Mouse (Mus musculus): ENCODE measurements around the gene Cmpk2. TPM values are rescaled to one million over a fixed set of nuclear protein-coding genes. Genes with fewer than 3 reads are reported as not detected.
A peak's percentile ranks its signal among the peaks of the same experiment; 100 is the strongest.

Cmpk2 gene
- polyA plus RNA-seq, 1 experiment: 14.0 TPM

DNA sequence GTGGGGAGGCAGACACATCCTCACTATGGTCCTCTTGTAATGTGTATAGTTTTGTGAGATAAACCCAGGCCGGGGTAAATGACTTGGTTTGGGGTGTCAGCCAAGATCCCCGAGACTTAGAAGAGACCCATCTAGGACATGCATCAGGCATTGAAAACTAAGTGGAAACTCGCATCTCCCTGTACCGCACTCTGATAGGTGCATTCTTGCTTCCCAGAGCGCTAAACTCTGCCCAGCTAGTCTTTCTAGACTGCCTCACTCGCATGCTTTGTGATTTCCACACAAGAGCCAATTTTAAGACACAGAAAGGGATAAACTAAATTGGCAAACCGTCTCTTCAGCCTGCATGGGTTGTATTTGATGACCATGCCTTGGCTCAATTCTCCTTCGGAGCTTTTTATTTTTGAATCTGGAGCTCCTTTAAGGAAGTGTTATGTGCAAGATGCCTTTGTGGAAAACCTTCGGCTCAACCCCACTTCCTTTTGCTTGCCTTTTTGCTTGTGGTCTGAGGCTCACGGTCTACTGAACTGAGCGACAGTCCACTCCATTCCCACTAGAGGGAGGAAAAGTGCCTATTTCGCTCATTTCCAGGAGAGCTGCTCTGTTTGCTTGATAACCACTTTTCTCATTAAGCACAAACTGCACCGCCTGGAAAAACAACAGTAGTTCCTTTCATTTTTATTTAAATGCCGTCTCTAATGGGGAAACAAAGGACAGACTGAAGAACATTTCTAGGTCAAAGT, 19.0 kb downstream of the Cmpk2 start:
- 39% methylated on average over 14 of the region's 14 CpGs for WGBS
- H3K4me1 ChIP-seq (ENCODE audit: control insufficient read depth, insufficient read depth, low read length): no peaks in the 10 kb centered on the region
- TF ChIP-seq CTCF (IDR thresholded peaks at IDR 0.05; ENCODE audit: borderline replicate concordance, insufficient read depth, low read depth, low read length) (peak; percentile 36; the same call in 1 of the 2 replicates), POLR2A (IDR thresholded peaks at IDR 0.05; ENCODE audit: borderline replicate concordance, insufficient read depth, low read length) (no peak)
- H3K4me3 ChIP-seq (replicated peaks; ENCODE audit: insufficient read depth, low read depth, low read length): no peak overlapping the region
- peak in 1 of 2 experiments; percentile 24 for DNase-seq
- H3K27ac ChIP-seq (ENCODE audit: insufficient read depth, low read length): no peak overlapping the region
- H3K27me3 ChIP-seq (ENCODE audit: control insufficient read depth, insufficient read depth, low read length): no peaks in the 10 kb centered on the region

DNA sequence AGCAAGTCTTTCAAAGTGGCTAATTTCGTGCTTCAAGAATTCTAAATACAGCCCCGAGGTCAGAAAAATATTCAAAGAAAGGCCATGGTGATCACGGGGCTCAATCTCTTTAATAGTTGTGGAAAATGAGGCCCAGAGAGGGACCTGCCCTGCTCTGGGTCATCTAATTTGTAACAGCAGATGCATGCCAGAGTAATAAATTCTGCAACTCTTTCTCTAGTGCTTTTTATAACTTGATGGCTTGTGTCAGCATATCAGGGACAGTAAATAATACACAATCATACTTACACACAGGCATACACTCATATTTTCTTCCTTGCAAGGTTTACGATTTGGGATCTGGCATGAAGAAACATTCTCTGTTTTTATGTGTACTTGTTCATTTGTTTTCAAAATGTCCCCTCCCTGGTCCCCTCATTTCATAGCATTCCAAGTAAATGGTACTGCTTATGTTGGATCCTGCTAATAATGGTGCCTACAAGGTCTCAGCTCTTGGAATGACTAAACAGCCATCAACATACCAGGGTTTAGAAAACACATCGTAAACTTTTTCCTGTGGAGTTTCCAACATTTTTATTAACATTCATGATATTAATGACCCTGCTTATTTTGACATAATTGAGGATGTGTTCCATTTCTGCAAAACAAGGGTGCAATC, 19.7 kb downstream of the Cmpk2 start:
- TF ChIP-seq CTCF (IDR thresholded peaks at IDR 0.05; ENCODE audit: borderline replicate concordance, insufficient read depth, low read depth, low read length) (no peak), POLR2A (IDR thresholded peaks at IDR 0.05; ENCODE audit: borderline replicate concordance, insufficient read depth, low read length) (no peak)
- 47% methylated on average over 5 of the region's 5 CpGs for WGBS
- no peaks in the 10 kb centered on the region for H3K27me3 ChIP-seq (ENCODE audit: control insufficient read depth, insufficient read depth, low read length)
- H3K4me3 ChIP-seq (replicated peaks; ENCODE audit: insufficient read depth, low read depth, low read length): no peak overlapping the region
- no peak for DNase-seq
- H3K4me1 ChIP-seq (ENCODE audit: control insufficient read depth, insufficient read depth, low read length): no peaks in the 10 kb centered on the region
- no peak overlapping the region for H3K27ac ChIP-seq (ENCODE audit: insufficient read depth, low read length)

DNA sequence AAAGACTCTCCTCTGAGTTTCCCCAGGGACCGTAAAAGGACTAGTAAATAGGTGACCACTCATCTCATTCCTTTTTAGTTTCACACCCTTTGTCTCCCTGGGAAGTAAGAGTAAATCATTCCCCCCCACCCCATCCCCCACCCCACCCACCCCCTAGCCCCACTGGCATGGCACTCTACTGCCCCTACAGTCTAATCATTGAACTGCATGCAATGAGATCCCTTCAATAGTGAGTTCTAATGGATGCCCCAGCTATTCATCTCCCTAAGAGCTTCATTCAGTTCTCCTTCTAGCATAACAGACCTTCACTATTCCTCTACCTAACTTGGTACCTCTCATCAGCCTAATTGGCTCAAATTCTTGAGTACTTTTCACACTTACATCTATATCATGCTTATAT, 20.9 kb downstream of the Cmpk2 start:
- Histone ChIP-seq H3K4me1 (ENCODE audit: control insufficient read depth, insufficient read depth, low read length) (no peaks in the 10 kb centered on the region), H3K27ac (ENCODE audit: insufficient read depth, low read length) (no peak overlapping the region), H3K27me3 (ENCODE audit: control insufficient read depth, insufficient read depth, low read length) (no peaks in the 10 kb centered on the region), H3K4me3 (replicated peaks; ENCODE audit: insufficient read depth, low read depth, low read length) (no peak overlapping the region)
- no peak for TF ChIP-seq POLR2A (IDR thresholded peaks at IDR 0.05; ENCODE audit: borderline replicate concordance, insufficient read depth, low read length)
- no peak for TF ChIP-seq CTCF (IDR thresholded peaks at IDR 0.05; ENCODE audit: borderline replicate concordance, insufficient read depth, low read depth, low read length)
- DNase-seq: no peak
- 100% methylated on average over 1 of the region's 1 CpGs for WGBS

DNA sequence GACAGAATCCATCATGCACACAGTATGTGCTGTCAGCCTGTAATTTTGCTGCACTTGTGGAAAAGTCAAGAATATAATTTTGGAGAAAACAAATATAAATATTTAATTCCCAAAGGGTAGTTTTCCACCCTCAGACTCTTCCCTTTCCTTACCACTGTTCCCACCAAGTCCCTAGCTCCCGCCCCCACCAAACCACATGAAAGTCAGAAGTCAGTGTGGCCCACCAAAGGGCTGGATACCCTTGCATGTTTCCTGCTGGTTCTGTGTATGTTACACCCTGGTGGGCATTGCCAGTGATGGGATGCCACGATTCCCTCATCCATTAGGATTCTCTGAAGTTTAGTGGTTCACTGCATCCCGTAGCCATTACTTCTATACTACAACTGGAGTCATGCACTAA, 32.0 kb downstream of the Cmpk2 start:
- Histone ChIP-seq H3K27ac (ENCODE audit: insufficient read depth, low read length) (no peak overlapping the region), H3K27me3 (ENCODE audit: control insufficient read depth, insufficient read depth, low read length) (no peaks in the 10 kb centered on the region), H3K4me1 (ENCODE audit: control insufficient read depth, insufficient read depth, low read length) (no peaks in the 10 kb centered on the region), H3K4me3 (replicated peaks; ENCODE audit: insufficient read depth, low read depth, low read length) (no peak overlapping the region)
- no peak for DNase-seq
- TF ChIP-seq POLR2A (IDR thresholded peaks at IDR 0.05; ENCODE audit: borderline replicate concordance, insufficient read depth, low read length) (no peak), CTCF (IDR thresholded peaks at IDR 0.05; ENCODE audit: borderline replicate concordance, insufficient read depth, low read depth, low read length) (no peak)
- 88% methylated on average over 3 of the region's 3 CpGs for WGBS

DNA sequence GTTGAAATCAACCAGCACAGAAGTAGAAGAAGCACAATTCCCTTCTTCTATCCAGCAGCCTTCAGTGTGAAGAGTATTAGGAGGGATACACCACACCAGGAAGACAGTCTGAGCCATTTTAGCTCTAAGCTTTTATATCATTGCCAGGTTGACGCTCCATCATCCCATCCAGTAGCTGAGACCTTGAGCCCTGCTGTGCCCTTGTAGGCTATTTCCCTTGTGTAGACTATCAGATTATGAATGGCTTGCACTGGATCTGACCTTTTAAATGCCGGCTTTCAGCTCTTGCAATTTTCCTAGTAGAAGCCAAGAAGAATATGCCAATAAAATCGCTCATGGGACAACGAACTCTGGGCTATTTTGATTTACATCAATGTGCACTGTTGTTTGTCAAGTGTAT, 42.0 kb downstream of the Cmpk2 start:
- no peaks in the 10 kb centered on the region for H3K27me3 ChIP-seq (ENCODE audit: control insufficient read depth, insufficient read depth, low read length)
- H3K4me1 ChIP-seq (ENCODE audit: control insufficient read depth, insufficient read depth, low read length): no peaks in the 10 kb centered on the region
- TF ChIP-seq CTCF (IDR thresholded peaks at IDR 0.05; ENCODE audit: borderline replicate concordance, insufficient read depth, low read depth, low read length): no peak
- no peak for TF ChIP-seq POLR2A (IDR thresholded peaks at IDR 0.05; ENCODE audit: borderline replicate concordance, insufficient read depth, low read length)
- no peak overlapping the region for H3K27ac ChIP-seq (ENCODE audit: insufficient read depth, low read length)
- 90% methylated on average over 4 of the region's 4 CpGs for WGBS
- DNase-seq: no peak
- no peak overlapping the region for H3K4me3 ChIP-seq (replicated peaks; ENCODE audit: insufficient read depth, low read depth, low read length)

DNA sequence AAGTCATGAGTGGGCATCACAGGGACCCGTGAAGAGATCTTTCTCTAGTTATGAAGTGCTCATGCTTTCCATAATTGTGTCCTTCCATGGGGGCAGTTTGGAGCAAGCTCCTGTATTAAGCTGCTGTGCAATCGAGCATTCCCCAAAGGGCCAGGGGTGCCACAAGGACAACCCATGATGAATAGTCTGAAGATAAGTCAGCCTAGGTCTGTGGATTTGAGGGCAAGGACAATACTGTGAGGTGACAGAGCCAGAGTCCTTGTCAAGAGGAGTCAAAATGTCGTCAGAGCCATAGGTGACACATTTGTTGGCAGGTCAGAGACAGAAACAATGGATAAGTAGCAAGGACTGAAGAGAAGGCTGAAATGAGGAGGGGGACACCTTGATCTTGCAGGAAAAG, 49.2 kb downstream of the Cmpk2 start:
- WGBS: 87% methylated on average over 3 of the region's 3 CpGs
- H3K4me3 ChIP-seq (replicated peaks; ENCODE audit: insufficient read depth, low read depth, low read length): no peak overlapping the region

DNA sequence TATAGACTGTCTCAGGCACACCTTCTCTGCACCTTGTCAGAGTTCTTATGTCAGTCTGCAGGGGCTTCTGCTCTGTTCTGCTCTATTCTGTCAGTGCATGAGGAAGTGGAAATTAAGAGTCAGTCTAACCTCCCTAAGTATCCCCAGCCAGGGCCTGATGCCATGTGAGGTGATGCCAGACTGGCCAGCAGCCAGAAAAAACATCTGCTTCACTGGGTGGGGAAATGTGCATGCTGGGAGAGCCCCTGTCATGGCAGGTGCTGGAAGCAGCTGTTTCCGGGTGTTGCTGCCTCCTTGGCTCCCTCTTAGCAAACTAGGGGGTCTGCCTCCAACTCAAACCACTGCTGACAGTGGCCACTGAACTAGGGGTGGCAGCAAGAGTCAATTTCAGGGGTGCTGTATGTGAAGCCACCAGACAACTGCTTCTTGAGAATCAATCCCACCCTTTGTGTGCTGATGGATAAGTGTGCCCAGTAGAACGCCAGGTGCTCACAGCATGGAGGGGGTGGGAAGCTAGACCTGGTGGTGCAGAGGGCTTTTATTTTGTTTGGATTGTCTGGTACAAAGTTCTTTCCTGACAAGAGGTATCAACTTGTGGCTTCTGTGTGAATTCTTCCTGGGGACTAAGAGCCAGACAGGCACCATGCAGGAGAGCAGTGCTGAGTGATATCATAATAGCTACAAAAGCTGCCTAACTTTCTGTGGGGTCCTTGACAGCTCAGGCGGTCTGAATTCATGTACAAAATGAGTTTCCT, 56.1 kb downstream of the Cmpk2 start:
- Histone ChIP-seq H3K4me1 (ENCODE audit: control insufficient read depth, insufficient read depth, low read length) (no peaks in the 10 kb centered on the region), H3K27me3 (ENCODE audit: control insufficient read depth, insufficient read depth, low read length) (no peaks in the 10 kb centered on the region), H3K4me3 (replicated peaks; ENCODE audit: insufficient read depth, low read depth, low read length) (no peak overlapping the region), H3K27ac (ENCODE audit: insufficient read depth, low read length) (no peak overlapping the region)
- 36% methylated on average over 3 of the region's 3 CpGs for WGBS
- TF ChIP-seq POLR2A (IDR thresholded peaks at IDR 0.05; ENCODE audit: borderline replicate concordance, insufficient read depth, low read length) (no peak), CTCF (IDR thresholded peaks at IDR 0.05; ENCODE audit: borderline replicate concordance, insufficient read depth, low read depth, low read length) (no peak)
- DNase-seq: peak in 1 of 2 experiments; percentile 10

More for the DNA sequence above, 49.2 kb downstream of the Cmpk2 start:
- Histone ChIP-seq H3K27ac (ENCODE audit: insufficient read depth, low read length) (no peak overlapping the region), H3K4me1 (ENCODE audit: control insufficient read depth, insufficient read depth, low read length) (no peaks in the 10 kb centered on the region), H3K27me3 (ENCODE audit: control insufficient read depth, insufficient read depth, low read length) (no peaks in the 10 kb centered on the region)
- TF ChIP-seq CTCF (IDR thresholded peaks at IDR 0.05; ENCODE audit: borderline replicate concordance, insufficient read depth, low read depth, low read length) (no peak), POLR2A (IDR thresholded peaks at IDR 0.05; ENCODE audit: borderline replicate concordance, insufficient read depth, low read length) (no peak)
- DNase-seq: no peak
